Mouse (Mus musculus): ENCODE measurements around the gene Foxq1. TPM values are rescaled to one million over a fixed set of nuclear protein-coding genes. Genes with fewer than 3 reads are reported as not detected.
A peak's percentile ranks its signal among the peaks of the same experiment; 100 is the strongest.

Gene Foxq1
- polyA plus RNA-seq, 1 experiment from 2014 or later: 2.3 TPM

- no peak for ATAC-seq
- ChIA-PET CTCF (interaction anchor here (1.3 kb wide), 1 partner anchor 10 kb away, joined by 3 read pairs; no protein-coding TSS in a partner anchor), POLR2A (no interaction called here)
These were observed 8.7 kb upstream of the Foxq1 start for GRCm38 (mm10) chr13:31547204-31547603.

GRCm38 (mm10) chr13:31547610-31548009, 8.3 kb upstream of the Foxq1 start:
- TF ChIP-seq CTCF (IDR thresholded peaks at IDR 0.05): no peak
- ChIA-PET POLR2A (no interaction called here), CTCF (no interaction called here)
- DNase-seq (ENCODE audit: low read depth, low spot score) (no peak), ATAC-seq (no peak)
- no peaks in the 10 kb centered on the region for H3K27me3 ChIP-seq
- in situ Hi-C loops (cut with MboI; ENCODE audit: low pct_unique_long_range_greater_than_20kb): no loop called here

More at GRCm38 (mm10) chr13:31547204-31547603, 8.7 kb upstream of the Foxq1 start:
- DNase-seq (ENCODE audit: low read depth, low spot score): no peak
- H3K27me3 ChIP-seq: no peaks in the 10 kb centered on the region
- in situ Hi-C loops (cut with MboI; ENCODE audit: low pct_unique_long_range_greater_than_20kb): no loop called here
- no peak for TF ChIP-seq CTCF (IDR thresholded peaks at IDR 0.05)

- TF ChIP-seq CTCF (IDR thresholded peaks at IDR 0.05): no peak
- in situ Hi-C loops (cut with MboI; ENCODE audit: low pct_unique_long_range_greater_than_20kb): no loop called here
- ATAC-seq: no peak
- CTCF ChIA-PET: interaction anchor here (1.3 to 2.3 kb wide), 2 partner anchors 11 to 349 kb away, joined by 3 to 9 read pairs; no protein-coding TSS in a partner anchor
- no peak for DNase-seq (ENCODE audit: low read depth, low spot score)
- no peaks in the 10 kb centered on the region for H3K27me3 ChIP-seq
- POLR2A ChIA-PET: no interaction called here
These were observed 1.2 kb downstream of the Foxq1 start for GRCm38 (mm10) chr13:31556964-31557767.

GRCm38 (mm10) chr13:31557768-31558520, 2.0 kb downstream of the Foxq1 start:
- DNase-seq (ENCODE audit: low read depth, low spot score) (no peak), ATAC-seq (no peak)
- no peak for TF ChIP-seq CTCF (IDR thresholded peaks at IDR 0.05)
- in situ Hi-C loops (cut with MboI; ENCODE audit: low pct_unique_long_range_greater_than_20kb): no loop called here
- ChIA-PET POLR2A (no interaction called here), CTCF (interaction anchor here (1.3 kb wide), 1 partner anchor 11 kb away, joined by 3 read pairs; no protein-coding TSS in a partner anchor)
- H3K27me3 ChIP-seq: no peaks in the 10 kb centered on the region

- no peaks in the 10 kb centered on the region for H3K27me3 ChIP-seq
- no peak for TF ChIP-seq CTCF (IDR thresholded peaks at IDR 0.05)
These were observed 2.8 kb downstream of the Foxq1 start, which contains the start of gene A530084C06Rik for GRCm38 (mm10) chr13:31558521-31559418. Gene A530084C06Rik, minus strand, starts transcription at chr13:31559333.

GRCm38 (mm10) chr13:31559419-31560144, 3.6 kb downstream of the Foxq1 start:
- ChIA-PET POLR2A (interaction anchor here (0.6 kb wide), 1 partner anchor 59 kb away, joined by 4 read pairs; no protein-coding TSS in a partner anchor), CTCF (interaction anchor here (1.0 to 2.7 kb wide), 7 partner anchors 15 to 352 kb away, joined by 3 to 13 read pairs (median 4); no protein-coding TSS in a partner anchor)
- in situ Hi-C loops (cut with MboI; ENCODE audit: low pct_unique_long_range_greater_than_20kb): loop anchor here (5.0 kb wide), 2 partner anchors 43 to 352 kb away; no protein-coding TSS in a partner anchor
- ATAC-seq (peak; percentile 78), DNase-seq (ENCODE audit: low read depth, low spot score) (no peak)
- H3K27me3 ChIP-seq: no peaks in the 10 kb centered on the region
- TF ChIP-seq CTCF (IDR thresholded peaks at IDR 0.05): no peak

More at GRCm38 (mm10) chr13:31558521-31559418, 2.8 kb downstream of the Foxq1 start, which contains the start of gene A530084C06Rik:
- no peak for DNase-seq (ENCODE audit: low read depth, low spot score)
- in situ Hi-C loops (cut with MboI; ENCODE audit: low pct_unique_long_range_greater_than_20kb): no loop called here
- ChIA-PET CTCF (interaction anchor here (1.0 to 1.5 kb wide), 5 partner anchors 16 to 351 kb away, joined by 3 to 6 read pairs (median 3); no protein-coding TSS in a partner anchor), POLR2A (no interaction called here)
- ATAC-seq: peak; percentile 38

- POLR2A ChIA-PET: no interaction called here
These were observed 8.5 kb downstream of the Foxq1 start for GRCm38 (mm10) chr13:31564394-31564793.

GRCm38 (mm10) chr13:31567099-31567498, 11.2 kb downstream of the Foxq1 start:
- CTCF ChIA-PET: interaction anchor here (1.6 kb wide), 1 partner anchor 51 kb away, joined by 4 read pairs; no protein-coding TSS in a partner anchor
- in situ Hi-C loops (cut with MboI; ENCODE audit: low pct_unique_long_range_greater_than_20kb): no loop called here

More at GRCm38 (mm10) chr13:31564394-31564793, 8.5 kb downstream of the Foxq1 start:
- ATAC-seq: no peak
- no peak for TF ChIP-seq CTCF (IDR thresholded peaks at IDR 0.05)
- DNase-seq (ENCODE audit: low read depth, low spot score): no peak
- in situ Hi-C loops (cut with MboI; ENCODE audit: low pct_unique_long_range_greater_than_20kb): loop anchor here (5.0 kb wide), 2 partner anchors 38 to 357 kb away; no protein-coding TSS in a partner anchor
- H3K27me3 ChIP-seq: no peaks in the 10 kb centered on the region
- CTCF ChIA-PET: interaction anchor here (1.2 kb wide), 1 partner anchor 9 kb away, joined by 3 read pairs; the partner anchor contains the start of gene Foxq1

More at GRCm38 (mm10) chr13:31567099-31567498, 11.2 kb downstream of the Foxq1 start:
- H3K27me3 ChIP-seq: no peaks in the 10 kb centered on the region
- no peak for ATAC-seq
- DNase-seq (ENCODE audit: low read depth, low spot score): no peak
- POLR2A ChIA-PET: no interaction called here
- TF ChIP-seq CTCF (IDR thresholded peaks at IDR 0.05): no peak

All from Patski (cell line).